Mouse (Mus musculus) kidney, postnatal 25 days (tissue): ENCODE data around the gene Acyp1.
"Not testable (repeated sequence)": the region's sequence is repeated elsewhere in the genome, so short reads cannot be mapped to it uniquely, and the experiment has no call there.

Experiments
- DNase-seq, 2 experiments: peaks; one replicate each; pipeline ENCODE4 v3.0.0; 2021; ENCODE audit warnings: mixed read lengths in 2 of 2

Acyp1 gene

DNA sequence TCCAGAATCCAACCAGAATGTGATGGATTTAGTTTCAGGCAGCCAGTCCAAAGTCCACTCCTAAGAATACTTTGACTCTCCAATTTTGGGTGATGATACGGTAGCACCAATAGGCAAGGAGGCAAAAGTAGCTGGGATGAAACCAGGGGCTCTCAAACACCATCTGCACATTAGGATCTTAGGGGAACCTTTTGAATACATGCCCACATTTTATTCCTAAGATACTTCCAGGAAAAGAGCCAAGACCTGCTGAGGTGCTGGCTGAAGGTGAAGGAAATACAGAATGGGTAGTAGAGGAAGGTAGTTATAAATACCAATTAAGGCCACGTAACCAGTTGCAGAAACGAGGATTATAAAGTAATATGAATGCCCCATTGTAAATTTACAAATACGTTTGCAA, 6.5 kb downstream of the Acyp1 start:
- not testable (repeated sequence) for DNase-seq

DNA sequence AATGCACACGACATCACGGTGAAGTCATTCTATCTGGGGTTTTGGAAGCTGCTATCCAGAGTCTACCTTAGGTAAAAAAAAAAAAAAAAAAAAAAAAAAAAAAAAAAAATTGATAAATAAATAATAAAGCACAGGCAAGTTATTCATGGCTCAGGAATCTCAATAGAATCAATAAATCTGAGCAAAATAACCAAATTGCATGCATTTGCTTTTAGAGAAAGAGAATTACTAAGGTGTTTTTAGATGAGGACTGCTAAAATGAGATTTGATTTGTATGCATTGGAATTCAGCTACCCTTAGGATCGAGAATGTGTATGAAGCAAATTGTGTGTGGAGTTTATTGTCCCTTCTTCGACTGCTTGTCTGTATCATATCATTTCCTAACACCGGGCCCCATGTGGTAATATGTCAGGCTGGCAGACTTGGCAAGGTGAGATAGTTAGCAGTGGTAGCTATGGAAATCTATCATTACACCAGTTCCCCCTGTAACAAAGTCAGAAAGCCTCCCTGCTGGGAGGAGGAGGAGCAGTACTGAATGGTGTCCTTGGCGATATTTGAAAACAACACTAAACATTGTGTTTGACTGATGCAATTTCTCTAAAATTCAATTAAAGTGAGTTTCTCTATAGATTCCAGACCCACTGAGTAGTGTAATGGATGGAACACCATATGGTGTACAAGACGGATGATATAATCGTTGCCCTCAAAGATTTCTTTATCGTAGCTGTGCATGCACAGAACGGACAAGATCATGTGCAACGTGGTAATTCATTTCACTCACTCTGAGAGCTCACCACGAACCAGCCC, 7.2 kb downstream of the Acyp1 start:
- no peak for DNase-seq

DNA sequence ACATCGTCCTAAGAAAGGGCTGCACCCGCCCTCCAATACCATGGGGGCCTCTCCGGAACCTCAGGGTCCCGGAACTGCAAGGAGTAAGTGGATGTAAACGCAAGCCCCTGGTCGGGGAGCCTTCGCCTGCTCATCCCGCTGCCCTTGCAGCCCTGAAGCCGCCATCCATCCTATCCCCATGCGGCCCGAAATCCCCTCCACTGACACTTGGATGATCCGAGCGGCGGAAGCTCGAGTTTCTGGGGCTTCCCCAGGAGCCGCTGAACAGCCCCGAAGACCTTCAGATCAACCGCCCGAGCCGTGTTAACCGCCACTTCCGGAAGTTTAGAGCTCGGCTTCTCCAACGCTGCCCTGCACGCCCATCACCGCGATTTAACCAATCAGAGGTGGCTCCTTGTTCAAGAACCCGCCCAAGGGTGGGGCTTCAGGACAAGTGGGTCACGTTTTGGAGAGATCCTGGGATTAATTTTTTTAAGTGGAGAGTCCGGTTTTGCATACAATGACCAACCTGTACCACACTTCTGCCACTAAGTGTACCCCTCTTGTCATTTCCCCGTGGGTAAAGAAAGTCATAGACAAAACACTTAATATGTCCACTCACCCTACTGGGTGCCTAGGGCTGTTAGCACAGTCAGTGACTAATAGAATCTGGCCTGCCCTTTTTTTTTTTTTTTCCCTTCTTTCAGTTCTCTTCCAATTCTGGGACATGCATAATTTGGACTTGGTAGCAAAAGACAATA, 8.0 kb downstream of the Acyp1 start:
- DNase-seq, result peak; percentile 97 to 98

- DNase-seq, result peak in 1 of 2 experiments; percentile 44
Observed at GRCm38 (mm10) chr12:85279396-85280080, 8.7 kb downstream of the Acyp1 start.

- no peak for DNase-seq
Observed at GRCm38 (mm10) chr12:85278919-85279318, 9.3 kb downstream of the Acyp1 start.

GRCm38 (mm10) chr12:85276273-85276672, 12.0 kb downstream of the Acyp1 start:
- no peak for DNase-seq

- no peak for DNase-seq
Observed at GRCm38 (mm10) chr12:85273508-85273907, 14.7 kb downstream of the Acyp1 start.

DNA sequence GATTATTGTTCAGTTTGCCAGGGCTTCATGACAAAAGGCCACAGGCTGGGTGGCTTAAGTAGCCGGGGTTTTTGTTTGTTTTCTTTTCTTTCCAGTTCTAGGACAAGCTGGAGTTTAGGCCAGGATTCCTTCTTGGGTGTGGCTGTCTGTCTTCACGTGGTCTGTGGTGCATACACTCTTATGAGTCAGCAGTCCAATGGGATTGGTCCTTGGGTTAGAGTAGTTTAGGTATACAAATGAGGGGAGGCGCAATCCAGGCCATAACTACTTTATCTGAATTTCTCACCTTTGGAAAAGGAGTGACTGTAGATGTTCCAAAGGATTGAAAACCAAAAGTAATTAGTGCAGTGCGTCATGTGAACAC, 16.4 kb downstream of the Acyp1 start:
- DNase-seq, result no peak

DNA sequence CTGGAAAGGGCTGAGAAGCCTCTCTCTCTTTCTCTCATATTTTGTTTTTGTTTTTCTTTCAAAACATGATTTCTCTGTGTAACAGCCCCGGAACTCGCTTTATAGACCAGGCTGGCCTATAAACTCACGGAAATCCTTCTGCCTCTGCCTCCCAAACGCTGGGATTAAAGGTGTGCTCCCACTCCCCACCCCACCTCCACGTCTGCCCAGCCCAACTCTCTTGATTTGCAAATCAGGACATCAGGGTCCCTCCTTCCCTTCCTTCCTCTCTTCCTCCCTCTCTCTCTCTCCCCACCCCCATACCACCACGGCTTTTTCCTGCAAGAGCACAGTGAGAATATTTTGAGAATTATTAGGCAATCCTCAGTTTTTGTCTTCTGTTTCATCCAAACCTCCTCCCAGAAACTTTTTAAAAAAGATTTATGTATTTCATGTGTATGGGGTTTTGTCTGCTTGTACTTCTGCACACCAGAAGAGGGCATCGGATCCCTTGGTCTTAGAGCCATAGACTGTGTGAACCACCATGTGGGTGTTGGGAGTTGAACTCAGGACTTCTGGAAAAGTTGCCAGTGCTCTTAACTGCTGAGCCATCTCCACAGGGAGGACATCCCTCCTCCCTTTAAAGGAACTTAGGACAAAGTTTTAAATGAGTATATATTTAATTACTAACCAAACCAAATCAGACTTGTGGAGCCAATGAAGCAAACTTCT, 17.0 kb downstream of the Acyp1 start:
- DNase-seq, result no peak

DNA sequence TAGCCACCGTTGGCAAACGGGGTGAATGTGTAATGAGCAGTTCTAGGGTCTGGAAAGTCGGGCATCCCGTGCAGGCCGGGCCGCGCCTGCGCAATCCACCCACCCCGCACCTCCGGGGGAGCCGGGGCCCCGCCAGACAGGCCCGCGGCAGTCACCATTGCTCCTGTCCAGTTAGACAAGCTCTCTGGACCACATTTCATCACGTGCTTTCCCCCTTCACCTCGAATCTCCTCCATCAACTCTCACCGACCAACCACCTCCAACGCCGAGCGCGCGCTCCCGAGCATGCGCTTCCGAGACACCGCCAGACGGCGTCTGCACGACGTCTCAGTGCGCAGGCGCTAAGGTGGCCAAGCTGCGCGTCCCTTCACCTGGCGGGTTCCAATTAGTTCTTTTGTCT, 17.9 kb downstream of the Acyp1 start, which contains the start of gene Mlh3:
Gene Mlh3 (minus strand): TSS at position 281 of the 400 bp plus-strand sequence.
- peak; percentile 88 to 94 for DNase-seq

DNA sequence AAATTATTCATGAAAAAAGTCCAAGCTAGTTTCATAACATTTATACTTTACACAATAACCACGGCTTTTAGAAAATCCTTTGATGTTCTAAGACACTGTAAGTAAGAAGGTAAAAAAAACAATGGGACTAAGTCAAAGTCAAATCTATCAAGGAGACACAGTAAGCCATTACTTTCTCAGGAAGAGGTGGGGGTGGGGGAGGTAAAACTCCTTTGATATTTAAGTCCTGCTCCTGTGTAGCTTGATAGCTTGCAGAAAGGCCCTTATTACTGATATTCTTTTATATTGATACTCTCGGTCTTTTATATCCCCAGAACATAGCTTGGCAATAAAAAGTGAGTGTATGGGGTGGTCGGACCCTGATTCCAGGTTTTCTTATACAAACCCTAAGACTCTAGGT, 18.4 kb downstream of the Acyp1 start:
- no peak for DNase-seq

DNA sequence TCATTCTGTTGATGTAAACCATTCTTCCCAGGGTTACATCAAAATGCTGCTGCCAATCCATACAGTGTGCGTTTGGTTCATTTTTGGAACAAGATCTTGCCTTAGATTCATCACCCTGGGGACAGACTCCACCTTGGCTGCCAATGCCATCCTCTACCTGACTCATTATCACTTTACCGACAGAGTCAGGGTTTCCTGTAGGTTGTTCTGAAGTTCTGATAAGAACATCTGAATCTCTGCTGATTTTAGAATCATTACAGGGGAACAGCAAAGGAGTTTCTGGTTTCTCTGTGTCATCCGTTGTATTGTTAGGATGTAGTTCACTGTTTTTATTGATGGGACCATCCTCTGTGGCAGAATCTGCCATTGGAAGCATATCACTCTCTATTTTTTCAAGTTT, 22.0 kb downstream of the Acyp1 start:
- DNase-seq, result no peak

GRCm38 (mm10) chr12:85264940-85265339, 23.3 kb downstream of the Acyp1 start:
- no peak for DNase-seq

DNA sequence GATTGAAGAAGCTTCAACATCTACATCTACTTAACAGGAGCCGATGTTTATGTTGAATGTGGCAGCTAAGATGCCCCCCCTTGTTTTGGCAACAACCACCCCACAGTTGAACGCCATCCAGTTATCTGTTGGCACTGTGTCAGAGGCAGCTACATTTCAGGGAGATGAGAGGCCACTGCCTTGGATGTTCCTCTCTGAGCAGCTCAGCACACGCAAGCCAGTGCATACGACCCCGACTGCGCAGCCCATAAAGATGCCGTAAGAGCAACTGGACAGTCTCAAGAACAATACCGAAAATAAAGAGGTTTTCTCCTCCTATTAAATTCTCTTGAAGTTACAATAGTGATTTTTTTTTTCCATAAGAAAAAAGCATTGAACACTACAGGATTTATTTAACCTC, 23.7 kb downstream of the Acyp1 start:
- no peak for DNase-seq

DNA sequence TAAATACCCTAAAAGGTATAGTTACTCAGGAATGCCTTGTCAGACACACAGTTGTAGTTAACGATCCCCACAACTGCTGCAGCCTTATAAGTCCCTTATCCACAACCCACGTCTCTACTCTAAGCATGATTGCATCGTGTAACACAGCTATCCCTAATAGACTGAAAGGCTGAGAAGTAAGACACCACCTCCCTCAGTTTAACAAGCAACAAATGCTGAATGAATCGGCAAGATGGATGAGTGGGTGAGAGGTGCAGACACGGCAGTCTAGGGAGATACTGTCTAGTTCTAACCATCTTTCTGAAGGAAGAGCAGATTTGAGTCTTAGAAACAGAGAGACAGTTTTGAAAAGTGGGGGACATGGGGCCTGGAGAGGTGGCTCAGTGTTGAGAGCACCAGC, 25.0 kb downstream of the Acyp1 start:
- no peak for DNase-seq

- no peak for DNase-seq
Observed at GRCm38 (mm10) chr12:85262489-85262888, 25.7 kb downstream of the Acyp1 start.

DNA sequence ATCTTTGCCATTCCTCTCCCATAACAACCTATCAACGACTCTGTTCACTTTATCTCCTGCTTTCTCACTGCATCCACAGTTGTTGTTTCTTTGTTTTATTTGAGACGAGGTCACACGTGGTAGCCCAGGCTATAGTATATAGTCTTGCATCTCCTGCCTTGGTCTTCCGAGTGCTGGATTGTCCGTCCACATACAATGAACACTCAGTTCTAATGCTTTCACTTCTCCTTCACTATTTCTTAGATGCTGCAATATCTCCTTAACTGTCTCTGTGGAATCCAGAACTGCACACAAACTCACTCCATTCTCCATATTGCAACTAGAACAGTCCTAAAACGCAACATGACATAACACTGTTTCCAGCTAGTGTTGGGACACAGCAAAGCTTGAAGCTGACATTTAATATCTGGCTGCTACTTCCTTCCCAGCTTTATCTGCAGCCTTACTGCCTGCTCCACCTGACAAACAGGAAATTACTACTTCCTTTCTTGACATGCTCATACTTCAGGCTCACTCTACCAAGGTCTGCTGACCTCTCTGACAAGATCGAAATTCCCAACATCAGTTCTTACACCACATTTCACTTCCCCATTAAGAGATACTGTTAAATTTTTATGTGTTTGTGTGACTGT, 31.1 kb downstream of the Acyp1 start:
- no peak for DNase-seq

- DNase-seq, result no peak
Observed at GRCm38 (mm10) chr12:85256074-85256751, 32.0 kb downstream of the Acyp1 start.

- DNase-seq, result no peak
Observed at GRCm38 (mm10) chr12:85252083-85252482, 36.2 kb downstream of the Acyp1 start.

- DNase-seq, result no peak
Observed at GRCm38 (mm10) chr12:85237553-85237952, 50.7 kb downstream of the Acyp1 start.
